Mouse (Mus musculus): ENCODE data around the gene Psmb3.

Gene Psmb3

GRCm38 (mm10) chr11:97668160-97668559 lies 35.0 kb upstream of the Psmb3 start:
- DNase-seq (ENCODE audit: low spot score) = no peak

GRCm38 (mm10) chr11:97669268-97669667 lies 33.9 kb upstream of the Psmb3 start:
- DNase-seq (ENCODE audit: low spot score) = no peak

GRCm38 (mm10) chr11:97669829-97670228 lies 33.4 kb upstream of the Psmb3 start:
- DNase-seq (ENCODE audit: low spot score) = no peak

- no peak for DNase-seq (ENCODE audit: low spot score)
These were observed 32.7 kb upstream of the Psmb3 start for GRCm38 (mm10) chr11:97670234-97671176.

GRCm38 (mm10) chr11:97671177-97671527 lies 32.0 kb upstream of the Psmb3 start:
- DNase-seq (ENCODE audit: low spot score) = no peak

- no peak for DNase-seq (ENCODE audit: low spot score)
These were observed 30.1 kb upstream of the Psmb3 start for GRCm38 (mm10) chr11:97673148-97673547.

- DNase-seq (ENCODE audit: low spot score) = no peak
These were observed 27.0 kb upstream of the Psmb3 start for GRCm38 (mm10) chr11:97676050-97676754.

GRCm38 (mm10) chr11:97677381-97677780 lies 25.8 kb upstream of the Psmb3 start:
- no peak for DNase-seq (ENCODE audit: low spot score)

GRCm38 (mm10) chr11:97677842-97678241 lies 25.4 kb upstream of the Psmb3 start:
- no peak for DNase-seq (ENCODE audit: low spot score)

GRCm38 (mm10) chr11:97678301-97678700 lies 24.9 kb upstream of the Psmb3 start:
- no peak for DNase-seq (ENCODE audit: low spot score)

GRCm38 (mm10) chr11:97680430-97680829 lies 22.8 kb upstream of the Psmb3 start:
- DNase-seq (ENCODE audit: low spot score) = no peak

GRCm38 (mm10) chr11:97682504-97683055 lies 20.6 kb upstream of the Psmb3 start:
- no peak for DNase-seq (ENCODE audit: low spot score)

- no peak for DNase-seq (ENCODE audit: low spot score)
These were observed 19.0 kb upstream of the Psmb3 start for GRCm38 (mm10) chr11:97684063-97684680.

- no peak for DNase-seq (ENCODE audit: low spot score)
These were observed 18.4 kb upstream of the Psmb3 start for GRCm38 (mm10) chr11:97684766-97685165.

GRCm38 (mm10) chr11:97685613-97686321 lies 17.4 kb upstream of the Psmb3 start, which contains the start of gene Cisd3:
Gene Cisd3 (plus strand): TSS chr11:97685826.
- DNase-seq (ENCODE audit: low spot score) = peak; percentile 88

GRCm38 (mm10) chr11:97686322-97686908 lies 16.8 kb upstream of the Psmb3 start:
- DNase-seq (ENCODE audit: low spot score) = no peak

- no peak for DNase-seq (ENCODE audit: low spot score)
These were observed 16.1 kb upstream of the Psmb3 start for GRCm38 (mm10) chr11:97687061-97687460.

GRCm38 (mm10) chr11:97689861-97690260 lies 13.3 kb upstream of the Psmb3 start:
- DNase-seq (ENCODE audit: low spot score) = peak; percentile 61

- no peak for DNase-seq (ENCODE audit: low spot score)
These were observed 8.8 kb upstream of the Psmb3 start for GRCm38 (mm10) chr11:97694435-97694834.

- peak; percentile 74 for DNase-seq (ENCODE audit: low spot score)
These were observed 8.1 kb upstream of the Psmb3 start for GRCm38 (mm10) chr11:97694921-97695711.
